In the genomic region with DNA sequence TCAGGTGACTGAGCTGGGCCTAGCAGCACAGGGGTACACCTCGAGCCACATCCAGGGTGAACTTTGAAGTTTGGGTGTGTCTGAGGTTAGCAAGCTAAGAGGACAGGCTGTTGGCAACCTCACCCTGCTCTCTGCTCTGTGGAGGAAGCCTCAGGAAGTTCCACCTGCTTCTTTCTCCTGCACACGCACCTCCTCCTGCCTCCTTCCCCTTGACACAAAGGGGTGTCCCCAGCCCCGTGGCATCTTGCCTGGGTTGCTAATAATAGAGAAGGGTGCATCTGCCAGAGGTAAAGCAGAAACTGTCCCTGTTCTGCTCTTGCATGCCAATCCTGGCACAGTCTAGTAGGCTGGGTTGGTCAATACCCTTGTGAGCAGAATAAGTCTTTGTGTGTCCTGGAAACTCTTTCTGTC, we compare ENCODE assay signal across 7 mouse cellular contexts.
A peak's percentile ranks its signal among the peaks of the same experiment; 100 is the strongest.
DNase-seq lines count a peak whose midpoint lies in the region.

No protein-coding gene starts in this region.

- DNase-seq in spleen, adult 12 weeks (ENCODE audit: low spot score) = peak; percentile 33
- no peak for DNase-seq in spleen, postnatal 14 days (ENCODE audit: low spot score in 2 of 2)
- DNase-seq in cerebellum, postnatal 36 days = peak; percentile 32 to 54
- peak; percentile 75 for DNase-seq in kidney, postnatal 36 days
- peak; percentile 64 to 80 for DNase-seq in thymus, adult 18-20 months
- no peak for DNase-seq in right cerebral cortex, postnatal 25 days
- DNase-seq in right cerebral cortex, postnatal 4 days = no peak

Comparison
In these comparisons a context has a peak if more than half of its experiments do, and no peak if none do; other contexts are left out.
1. DNase-seq: peak in spleen, adult 12 weeks (single experiment), cerebellum, postnatal 36 days (2 of 2), kidney, postnatal 36 days (2 of 2) and thymus, adult 18-20 months (2 of 2); none in spleen, postnatal 14 days (0 of 2), right cerebral cortex, postnatal 25 days (single experiment) and right cerebral cortex, postnatal 4 days (single experiment).